In the genomic region with DNA sequence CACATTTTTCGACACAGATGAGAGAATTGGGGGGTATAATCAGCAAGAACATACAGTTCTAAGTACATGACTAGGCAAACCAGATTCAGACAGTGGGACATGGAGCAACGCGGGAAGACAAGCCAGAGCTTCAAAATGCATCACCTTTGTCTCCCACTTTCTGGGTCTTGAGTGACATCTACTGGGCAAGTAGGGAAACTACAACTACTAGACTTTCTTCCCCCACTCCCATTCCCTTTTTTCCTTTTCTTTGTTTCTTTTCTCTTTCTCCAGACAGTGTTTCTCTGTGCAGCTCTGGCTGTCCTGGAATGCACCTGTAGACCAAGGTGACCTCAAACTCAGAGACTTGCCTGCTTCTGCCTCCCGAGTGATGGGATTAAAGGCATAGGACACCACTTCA, we compare ENCODE assay signal across 7 mouse cellular contexts. TPM values are rescaled to one million over a fixed set of nuclear protein-coding genes. Genes with fewer than 3 reads are reported as not detected.
DNase-seq lines count a peak whose midpoint lies in the region; ATAC-seq and TF ChIP-seq lines count a peak whose summit lies in the region.

No protein-coding gene starts in this region.

- H3K27ac ChIP-seq in spleen, adult 2 months (ENCODE audit: insufficient read depth, low read length), result no peak overlapping the region
- H3K27ac ChIP-seq in bone marrow, adult 2 months (ENCODE audit: control insufficient read depth, insufficient read depth, low read depth, low read length, poor library complexity), result no peak overlapping the region
- H3K27ac ChIP-seq in lung, embryonic 16.5 days (ENCODE audit: low read length), result no peak overlapping the region

- no peaks in the 10 kb centered on the region for H3K4me1 ChIP-seq in spleen, adult 2 months (ENCODE audit: control insufficient read depth, insufficient read depth, insufficient read length)
- H3K4me1 ChIP-seq in bone marrow, adult 2 months (ENCODE audit: control insufficient read depth, insufficient read depth, low read length), result no peaks in the 10 kb centered on the region; the same call in 1 of the 2 replicates
- H3K4me1 ChIP-seq in lung, embryonic 16.5 days (replicated peaks; ENCODE audit: control insufficient read depth, insufficient read depth, low read length), result no peaks in the 10 kb centered on the region

- 7% methylated on average over 4 of the region's 4 CpGs for WGBS in spleen, adult 2 months
- WGBS in bone marrow, adult 2 months, result 8% methylated on average over 4 of the region's 4 CpGs
- WGBS in lung, embryonic 16.5 days, result 4% methylated on average over 4 of the region's 4 CpGs

- peak; percentile 52; the same call in 1 of the 2 replicates for TF ChIP-seq CTCF in spleen, adult 2 months (IDR thresholded peaks at IDR 0.05; ENCODE audit: extremely low read depth, insufficient read depth, insufficient read length, insufficient replicate concordance)
- TF ChIP-seq CTCF in bone marrow, adult 2 months (IDR thresholded peaks at IDR 0.05; ENCODE audit: control insufficient read depth, insufficient read depth, low read length), result peak; percentile 51

- H3K27me3 ChIP-seq in spleen, adult 2 months (ENCODE audit: control insufficient read depth, insufficient read depth, low read length), result no peaks in the 10 kb centered on the region
- no peaks in the 10 kb centered on the region for H3K27me3 ChIP-seq in lung, embryonic 16.5 days (ENCODE audit: control insufficient read depth, insufficient read depth, low read depth, low read length)

- H3K4me2 ChIP-seq in lung, embryonic 16.5 days (ENCODE audit: low read depth, low read length), result no peak overlapping the region

- no peaks in the 10 kb centered on the region for H3K9me3 ChIP-seq in lung, embryonic 16.5 days (ENCODE audit: control insufficient read depth, low read length)

- TF ChIP-seq POLR2A in spleen, adult 2 months (IDR thresholded peaks at IDR 0.05; ENCODE audit: low read depth, low read length), result no peak
- TF ChIP-seq POLR2A in bone marrow, adult 2 months (IDR thresholded peaks at IDR 0.05; ENCODE audit: borderline replicate concordance, control insufficient read depth, low read depth, low read length), result no peak

- 0 out of 2 replicates have a peak overlapping the region, but pooled peaks have one; percentile 26 for H3K9ac ChIP-seq in lung, embryonic 16.5 days (ENCODE audit: low read length)

- H3K4me3 ChIP-seq in spleen, adult 2 months (ENCODE audit: extremely low read depth, insufficient read depth, insufficient read length), result no peak overlapping the region
- H3K4me3 ChIP-seq in bone marrow, adult 2 months (replicated peaks; ENCODE audit: control insufficient read depth, low read depth, low read length), result no peak overlapping the region
- no peak overlapping the region for H3K4me3 ChIP-seq in lung, embryonic 16.5 days (ENCODE audit: low read length)

- no peaks in the 10 kb centered on the region for H3K36me3 ChIP-seq in spleen, adult 2 months (ENCODE audit: control insufficient read depth, insufficient read depth, low read length)
- H3K36me3 ChIP-seq in lung, embryonic 16.5 days (ENCODE audit: control insufficient read depth, insufficient read depth, low read length), result no peaks in the 10 kb centered on the region

- peak; percentile 72 for ATAC-seq in erythroblast, adult 5-6 weeks (replicated peaks; ENCODE audit: low FRiP score, poor library complexity, severe bottlenecking)
- ATAC-seq in inflammation-experienced regulatory T-cells, adult 6 months, result peak; percentile 90
- ATAC-seq in lung, embryonic 16.5 days (ENCODE audit: low read depth), result peak; percentile 74; the same call in 1 of the 2 replicates

- peak in 1 of 2 experiments; percentile 5 for DNase-seq in spleen, adult 2 months (ENCODE audit: low read depth in 1 of 2, low spot score in 2 of 2)
- no peak for DNase-seq in spleen, postnatal 14 days (ENCODE audit: low spot score in 2 of 2)
- peak; percentile 16 for DNase-seq in retina, adult 2 months (ENCODE audit: low read depth, low spot score)

RNA-seq across cellular contexts. Expression of a gene that starts 27.0 kb away (rescaled TPM):
- 40.5 and 41.3 TPM in 2 replicates for polyA plus RNA-seq in spleen, adult 2 months (2012; rRNA removed)
- polyA plus RNA-seq in bone marrow, adult 2 months (2011; ENCODE audit: insufficient read depth, insufficient read length, low replicate concordance, missing spikeins), result 28.8 and 49.0 TPM in 2 replicates
- total RNA-seq in erythroblast, adult 5-6 weeks (2015; ENCODE audit: low replicate concordance), result 11.3 and 33.9 TPM in 2 replicates
- total RNA-seq in erythroblast, adult 5-6 weeks (2017; ENCODE audit: low replicate concordance), result 23.7 and 39.7 TPM in 2 replicates
- polyA plus RNA-seq in inflammation-experienced regulatory T-cells, adult 6 months (2017; shearing (Covaris generic)), result 10 to 100 TPM; 21.1 to 33.4 (median 21.3) TPM
- 152 and 162 TPM in 2 replicates for polyA plus RNA-seq in lung, embryonic 16.5 days (2015; fragmentation: Nextera tagmentation; extraction: Ambion mirVana)

RNA-seq across cellular contexts. Expression of a gene that starts 51.5 kb away (rescaled TPM):
- polyA plus RNA-seq in spleen, adult 2 months (2012; rRNA removed), result 2.0 and 2.4 TPM in 2 replicates
- polyA plus RNA-seq in bone marrow, adult 2 months (2011; ENCODE audit: insufficient read depth, insufficient read length, low replicate concordance, missing spikeins), result 2.4 and 2.6 TPM in 2 replicates
- total RNA-seq in erythroblast, adult 5-6 weeks (2015; ENCODE audit: low replicate concordance), result 5.2 and 7.5 TPM in 2 replicates
- total RNA-seq in erythroblast, adult 5-6 weeks (2017; ENCODE audit: low replicate concordance), result 5.5 and 6.6 TPM in 2 replicates
- polyA plus RNA-seq in inflammation-experienced regulatory T-cells, adult 6 months (2017; shearing (Covaris generic)), result 1 to 10 TPM; 6.6 to 9.9 (median 8.8) TPM
- 6.6 and 7.5 TPM in 2 replicates for polyA plus RNA-seq in lung, embryonic 16.5 days (2015; fragmentation: Nextera tagmentation; extraction: Ambion mirVana)
